9 mouse cellular contexts compared by ENCODE assay signal in the genomic region with DNA sequence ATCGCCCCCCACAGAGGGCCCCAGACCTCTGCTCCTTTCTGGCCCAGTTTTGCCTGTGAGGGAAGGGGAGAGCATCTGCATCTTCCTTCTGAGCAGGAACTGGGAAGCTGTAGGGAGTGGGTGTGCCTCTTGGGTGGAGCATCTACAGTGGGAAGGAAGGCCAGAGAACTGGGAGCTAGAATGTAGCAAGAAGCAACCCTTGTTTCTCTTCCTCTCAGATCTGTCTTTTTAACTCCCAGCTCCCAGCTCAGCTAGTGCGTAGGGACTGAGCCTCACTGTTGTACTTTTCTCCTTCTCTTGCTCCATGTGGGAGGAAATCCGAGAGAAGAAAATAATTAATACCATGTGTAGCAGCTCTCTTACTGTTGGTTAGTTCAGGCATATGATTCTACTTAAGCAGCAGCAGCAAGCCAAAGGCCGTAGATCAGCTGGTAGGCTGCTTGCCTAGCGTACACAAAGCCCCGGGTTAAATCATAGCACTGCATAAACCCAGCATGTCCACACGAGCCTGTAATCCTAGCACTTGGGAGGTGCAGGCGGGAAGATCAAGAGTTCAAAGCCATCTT. TPM values are rescaled to one million over a fixed set of nuclear protein-coding genes. Genes with fewer than 3 reads are reported as not detected.
DNase-seq lines count a peak whose midpoint lies in the region; ATAC-seq and TF ChIP-seq lines count a peak whose summit lies in the region.
"Had no signal": no experiment of that assay in that cellular context is flagged by ENCODE, and none has a peak within 500 bp of the region (broad histone marks: within the 10 kb centered on the region; RNA-seq: fewer than 3 reads in every experiment).

No protein-coding gene starts in this region.

- H3K4me2 ChIP-seq in embryonic facial prominence, embryonic 12.5 days (replicated peaks), result peak overlapping the region; percentile 43
- H3K4me2 ChIP-seq in hindbrain, embryonic 13.5 days, result 0 out of 2 replicates have a peak overlapping the region, but pooled peaks have one; percentile 23
- H3K4me2 ChIP-seq in midbrain, embryonic 12.5 days (replicated peaks), result peak overlapping the region; percentile 19; the same call in 1 of the 2 replicates

- peak overlapping the region; percentile 3; the same call in 1 of the 2 replicates for H3K9ac ChIP-seq in embryonic facial prominence, embryonic 12.5 days
- no peak overlapping the region for H3K9ac ChIP-seq in hindbrain, embryonic 13.5 days
- H3K9ac ChIP-seq in midbrain, embryonic 12.5 days (replicated peaks), result no peak overlapping the region

- no peak for TF ChIP-seq CTCF in left cerebral cortex, adult 2 months (IDR thresholded peaks at IDR 0.05)

- ATAC-seq in embryonic facial prominence, embryonic 12.5 days (ENCODE audit: insufficient number of reproducible peaks, insufficient read depth, low FRiP score, low TSS enrichment), result peak; percentile 89
- no peak for ATAC-seq in hindbrain, embryonic 13.5 days (ENCODE audit: low FRiP score)
- ATAC-seq in midbrain, embryonic 12.5 days (ENCODE audit: low FRiP score, low read depth), result no peak

- no peak overlapping the region for H3K4me3 ChIP-seq in embryonic facial prominence, embryonic 12.5 days
- no peak overlapping the region for H3K4me3 ChIP-seq in hindbrain, embryonic 13.5 days
- H3K4me3 ChIP-seq in midbrain, embryonic 12.5 days, result no peak overlapping the region
- H3K4me3 ChIP-seq in left cerebral cortex, adult 2 months, result no peak overlapping the region

- peaks cover 73% of the 10 kb centered on the region for H3K4me1 ChIP-seq in embryonic facial prominence, embryonic 12.5 days
- H3K4me1 ChIP-seq in hindbrain, embryonic 13.5 days (replicated peaks), result peaks cover 93% of the 10 kb centered on the region
- peaks cover 79% of the 10 kb centered on the region for H3K4me1 ChIP-seq in midbrain, embryonic 12.5 days

- WGBS in embryonic facial prominence, embryonic 12.5 days, result 12% methylated on average over 8 of the region's 8 CpGs
- WGBS in hindbrain, embryonic 13.5 days, result 64% methylated on average over 8 of the region's 8 CpGs
- 58% methylated on average over 8 of the region's 8 CpGs for WGBS in midbrain, embryonic 12.5 days

- H3K36me3 ChIP-seq in embryonic facial prominence, embryonic 12.5 days, result peaks cover 20% of the 10 kb centered on the region; the same call in 1 of the 2 replicates
- H3K36me3 ChIP-seq in hindbrain, embryonic 13.5 days, result peaks cover 4% of the 10 kb centered on the region; the same call in 1 of the 2 replicates
- peaks cover 21% of the 10 kb centered on the region for H3K36me3 ChIP-seq in midbrain, embryonic 12.5 days

- intact Hi-C loops in gastrocnemius, postnatal 14 days (cut with DNase I; ENCODE audit: low total_unique reads), result no loop called here
- intact Hi-C loops in left cerebral cortex, adult 2 months (cut with DNase I), result no loop called here

- H3K9me3 ChIP-seq in embryonic facial prominence, embryonic 12.5 days, result no peaks in the 10 kb centered on the region
- no peaks in the 10 kb centered on the region for H3K9me3 ChIP-seq in hindbrain, embryonic 13.5 days
- H3K9me3 ChIP-seq in midbrain, embryonic 12.5 days, result no peaks in the 10 kb centered on the region

- DNase-seq in gastrocnemius, adult 18-20 months (ENCODE audit: low spot score), result peak; percentile 37
- DNase-seq in gastrocnemius, postnatal 14 days, result no peak
- no peak for DNase-seq in layer of hippocampus, postnatal 25 days (ENCODE audit: extremely low spot score in 1 of 2, low spot score in 1 of 2)
- no peak for DNase-seq in adrenal gland, postnatal 25 days
- no peak for DNase-seq in left cerebral cortex, adult 2 months (ENCODE audit: extremely low spot score in 1 of 2, low spot score in 2 of 2)
- DNase-seq: B cell, adult 2 months had no signal

- no peaks in the 10 kb centered on the region for H3K27me3 ChIP-seq in embryonic facial prominence, embryonic 12.5 days
- no peaks in the 10 kb centered on the region for H3K27me3 ChIP-seq in hindbrain, embryonic 13.5 days
- no peaks in the 10 kb centered on the region for H3K27me3 ChIP-seq in midbrain, embryonic 12.5 days

- H3K27ac ChIP-seq in embryonic facial prominence, embryonic 12.5 days, result peak overlapping the region; percentile 98
- H3K27ac ChIP-seq in hindbrain, embryonic 13.5 days, result peak overlapping the region; percentile 60; the same call in 1 of the 2 replicates
- peak overlapping the region; percentile 52 for H3K27ac ChIP-seq in midbrain, embryonic 12.5 days (replicated peaks)
- H3K27ac ChIP-seq in left cerebral cortex, adult 2 months, result no peak overlapping the region

RNA-seq across cellular contexts. Expression of a gene that starts 7.8 kb away (rescaled TPM):
- total RNA-seq in gastrocnemius, adult 18-20 months (2021), result 10 to 100 TPM; 15.2 to 21.6 TPM
- 10 to 100 TPM; 54.0 to 64.5 TPM for total RNA-seq in gastrocnemius, postnatal 14 days (2021)
- 896 and 941 TPM in 2 replicates for polyA plus RNA-seq in embryonic facial prominence, embryonic 12.5 days (2016; fragmentation: Nextera tagmentation; extraction: Ambion mirVana)
- polyA plus RNA-seq in hindbrain, embryonic 13.5 days (2015; fragmentation: Nextera tagmentation; extraction: Ambion mirVana), result 633 and 654 TPM in 2 replicates
- polyA plus RNA-seq in midbrain, embryonic 12.5 days (2016; fragmentation: Nextera tagmentation; extraction: Ambion mirVana), result 905 and 975 TPM in 2 replicates
- total RNA-seq in layer of hippocampus, postnatal 25 days (2021), result 100 to 1,000 TPM; 109 TPM
- 220 and 297 TPM in 2 replicates for total RNA-seq in adrenal gland, postnatal 25 days (2021)
- total RNA-seq in left cerebral cortex, adult 2 months (2021), result 10 to 100 TPM; 61.0 to 64.7 TPM
